In genomic region chr4:53592386-53592785, GRCm38 (mm10) we compare ENCODE assay signal across 7 mouse cellular contexts. TPM values are rescaled to one million over a fixed set of nuclear protein-coding genes. Genes with fewer than 3 reads are reported as not detected.
DNase-seq lines count a peak whose midpoint lies in the region; ATAC-seq lines count a peak whose summit lies in the region.

No protein-coding gene starts in this region.

- no peaks in the 10 kb centered on the region for H3K36me3 ChIP-seq in liver, embryonic 12.5 days

- 38% methylated on average over 9 of the region's 9 CpGs for WGBS in liver, embryonic 12.5 days (ENCODE audit: insufficient replicate concordance)

- intact Hi-C loops in heart, postnatal 14 days (cut with DNase I): loop anchor here (5.0 kb wide), 3 partner anchors 150 to 435 kb away; partner anchors contain the start of genes Abca1 and Slc44a1

- H3K4me1 ChIP-seq in liver, embryonic 12.5 days: no peaks in the 10 kb centered on the region

- no peak for ATAC-seq in liver, embryonic 12.5 days
- ATAC-seq in inflammation-experienced regulatory T-cells, adult 6 months: no peak

- no peaks in the 10 kb centered on the region for H3K9me3 ChIP-seq in liver, embryonic 12.5 days (replicated peaks)

- no peak overlapping the region for H3K4me2 ChIP-seq in liver, embryonic 12.5 days

- no peaks in the 10 kb centered on the region for H3K27me3 ChIP-seq in liver, embryonic 12.5 days (replicated peaks)

- 0 out of 2 replicates have a peak overlapping the region, but pooled peaks have one; percentile 25 for H3K27ac ChIP-seq in liver, embryonic 12.5 days

- H3K4me3 ChIP-seq in liver, embryonic 12.5 days: no peak overlapping the region

- peak; percentile 30 for DNase-seq in adrenal gland, adult 8-10 months
- peak; percentile 21 for DNase-seq in adrenal gland, postnatal 10 days
- DNase-seq in heart, postnatal 14 days: peak; percentile 55 to 56
- no peak for DNase-seq in layer of hippocampus, adult 11-12 months (ENCODE audit: low spot score)
- DNase-seq in layer of hippocampus, adult 9-11 months: no peak

- H3K9ac ChIP-seq in liver, embryonic 12.5 days: no peak overlapping the region

RNA-seq across cellular contexts. Expression of gene Fsd1l, which starts 38.9 kb away (rescaled TPM):
- 10 to 100 TPM in 1 of 4 experiments, 1 to 10 TPM in 3; 7.2 to 11.7 (median 8.5) TPM for total RNA-seq in adrenal gland, adult 8-10 months (2022)
- total RNA-seq in adrenal gland, postnatal 10 days (2021): 10 to 100 TPM in 1 of 2 experiments, 1 to 10 TPM in 1; 9.5 to 15.9 TPM
- 10 to 100 TPM; 47.8 to 53.6 TPM for total RNA-seq in heart, postnatal 14 days (2021)
- polyA plus RNA-seq in liver, embryonic 12.5 days (2016; fragmentation: Nextera tagmentation; extraction: Ambion mirVana): 1.5 TPM in 2 replicates
- 10 to 100 TPM in 1 of 3 experiments, 1 to 10 TPM in 2; 3.8 to 12.0 (median 7.0) TPM for polyA plus RNA-seq in inflammation-experienced regulatory T-cells, adult 6 months (2017; shearing (Covaris generic))

Comparison
In these comparisons a context has a peak if more than half of its experiments do, and no peak if none do; other contexts are left out.
1. DNase-seq: peak in adrenal gland, adult 8-10 months (single experiment), adrenal gland, postnatal 10 days (single experiment) and heart, postnatal 14 days (2 of 2); none in layer of hippocampus, adult 11-12 months (single experiment) and layer of hippocampus, adult 9-11 months (single experiment).